Mouse (Mus musculus) right cerebral cortex, postnatal 10 days (tissue): Measurements from ENCODE around the gene Gm28490.
"Not testable (repeated sequence)": the region's sequence is repeated elsewhere in the genome, so short reads cannot be mapped to it uniquely, and the experiment has no call there.

Source experiments
- DNase-seq, 2 experiments: peaks; one replicate each; pipeline ENCODE4 v3.0.0; 2021; ENCODE audit warnings: low spot score in 2 of 2

Gm28490 gene

GRCm38 (mm10) chrY:31634656-31635055 is at the start of gene Gm28490:
TSS of gene Gm28490 (minus strand) at chrY:31634756.
- DNase-seq, result not testable (repeated sequence)
